Mouse (Mus musculus) thymus, adult 2 months (tissue): ENCODE results near the gene Ganc. TPM values are rescaled to one million over a fixed set of nuclear protein-coding genes. Genes with fewer than 3 reads are reported as not detected.
A peak's percentile ranks its signal among the peaks of the same experiment; 100 is the strongest.

Experiments
- DNase-seq: peaks from one replicate; pipeline ENCODE4 v3.0.0; 2021
- H3K27ac ChIP-seq: fragments of 200-500 bp; 2 replicates; pipeline ENCODE4 v1.5.1; 2012; ENCODE audit warnings: low read length, control low read depth; ENCODE audit not compliant: control insufficient read depth, insufficient read depth
- H3K27me3 ChIP-seq: fragments of 200-500 bp; 2 replicates; pipeline ENCODE4 v1.6.1; 2012; ENCODE audit warnings: mild to moderate bottlenecking, low read length, moderate library complexity, mixed read lengths; ENCODE audit not compliant: control insufficient read depth, insufficient read depth
- H3K36me3 ChIP-seq: fragments of 200-500 bp; 2 replicates; pipeline ENCODE4 v1.6.1; 2012; ENCODE audit warnings: mild to moderate bottlenecking, low read length, moderate library complexity; ENCODE audit not compliant: control insufficient read depth, insufficient read depth
- H3K4me1 ChIP-seq: fragments of 200-500 bp; replicated peaks from 2 replicates; pipeline ENCODE4 v1.6.1; 2012; ENCODE audit warnings: low read length; ENCODE audit not compliant: control insufficient read depth, insufficient read depth
- H3K4me3 ChIP-seq: fragments of 200-500 bp; 2 replicates; pipeline ENCODE4 v1.5.1; 2012; ENCODE audit warnings: mild to moderate bottlenecking, low read length, control low read depth, moderate library complexity; ENCODE audit not compliant: control insufficient read depth, insufficient read depth
- CTCF ChIP-seq: fragments of 200-500 bp; IDR thresholded peaks from 2 replicates; pipeline ENCODE4 v1.5.1; 2012; ENCODE audit warnings: mild to moderate bottlenecking, control low read depth, low read length, moderate library complexity, borderline replicate concordance; ENCODE audit not compliant: control insufficient read depth, poor library complexity, insufficient read depth; ENCODE audit errors: extremely low read depth
- POLR2A ChIP-seq: fragments of 200-500 bp; IDR thresholded peaks from 2 replicates; pipeline ENCODE4 v1.6.1; 2012; ENCODE audit warnings: mild to moderate bottlenecking, low read length, control low read depth, moderate library complexity; ENCODE audit not compliant: control insufficient read depth, poor library complexity, insufficient read depth; ENCODE audit errors: extremely low read depth
- WGBS: fragments of 180-500 bp; shearing (Covaris S2); methylation state at CpG from one replicate; pipeline ENCODE4 v1.1.7; 2018; 5-methylcytosine and 5-hydroxymethylcytosine counted together
- polyA plus RNA-seq: library from polyadenylated mRNA; depleted of rRNA; stranded (reverse); fragments of >200 nt; gene quantifications from 2 replicates; pipeline ENCODE4 v1.2.3, GENCODE M21; 2012

The Ganc gene
- polyA plus RNA-seq, 1 experiment = 17.4 TPM

DNA sequence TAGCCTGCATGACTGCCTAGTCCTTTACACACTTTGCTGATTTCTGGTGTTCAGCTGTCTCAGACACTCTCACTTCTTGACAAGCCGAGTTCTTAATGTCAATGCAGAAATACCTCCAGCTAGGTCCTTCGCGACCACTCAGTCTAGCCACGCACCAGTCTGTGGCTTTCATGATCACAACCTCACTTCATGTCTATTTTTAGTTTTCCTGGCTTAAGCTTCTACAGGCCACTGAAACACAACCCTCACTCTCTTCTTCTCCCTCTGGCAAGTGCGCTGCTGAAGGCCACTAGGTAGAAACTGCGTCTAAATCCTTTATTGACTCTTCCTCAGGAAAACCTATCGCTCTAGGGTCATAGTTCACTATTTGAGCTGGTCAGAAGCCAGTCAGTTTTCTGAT lies 59.6 kb downstream of the Ganc start:
- Histone ChIP-seq H3K36me3 (peaks cover 4% of the 10 kb centered on the region), H3K4me1 (peaks cover 4% of the 10 kb centered on the region), H3K27ac (no peak overlapping the region), H3K4me3 (no peak overlapping the region), H3K27me3 (no peaks in the 10 kb centered on the region)
- WGBS = 66% methylated on average over 7 of the region's 7 CpGs
- TF ChIP-seq CTCF = no peak
- no peak for TF ChIP-seq POLR2A
- no peak for DNase-seq

DNA sequence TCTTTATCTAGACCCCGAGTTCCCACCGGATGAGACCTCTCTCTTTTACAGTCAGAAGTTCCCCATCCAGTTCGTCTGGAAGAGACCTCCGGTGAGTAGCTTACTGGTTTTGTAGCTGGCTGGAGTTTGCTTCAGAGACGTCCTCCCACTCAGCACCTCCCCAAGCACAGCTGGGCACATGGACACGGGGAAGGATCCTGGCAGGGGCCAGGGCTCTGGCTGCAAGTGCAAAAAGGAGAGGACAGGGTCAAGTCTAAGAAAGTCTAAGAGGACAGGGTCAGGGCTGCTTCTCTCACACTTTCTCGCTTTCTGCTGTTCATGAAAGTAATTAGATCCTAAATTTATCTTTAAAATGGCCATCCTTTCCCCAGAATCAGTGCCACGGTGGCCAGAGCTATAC lies 60.4 kb downstream of the Ganc start:
- peaks cover 9% of the 10 kb centered on the region for H3K4me1 ChIP-seq
- 95% methylated on average over 8 of the region's 8 CpGs for WGBS
- DNase-seq = no peak

DNA sequence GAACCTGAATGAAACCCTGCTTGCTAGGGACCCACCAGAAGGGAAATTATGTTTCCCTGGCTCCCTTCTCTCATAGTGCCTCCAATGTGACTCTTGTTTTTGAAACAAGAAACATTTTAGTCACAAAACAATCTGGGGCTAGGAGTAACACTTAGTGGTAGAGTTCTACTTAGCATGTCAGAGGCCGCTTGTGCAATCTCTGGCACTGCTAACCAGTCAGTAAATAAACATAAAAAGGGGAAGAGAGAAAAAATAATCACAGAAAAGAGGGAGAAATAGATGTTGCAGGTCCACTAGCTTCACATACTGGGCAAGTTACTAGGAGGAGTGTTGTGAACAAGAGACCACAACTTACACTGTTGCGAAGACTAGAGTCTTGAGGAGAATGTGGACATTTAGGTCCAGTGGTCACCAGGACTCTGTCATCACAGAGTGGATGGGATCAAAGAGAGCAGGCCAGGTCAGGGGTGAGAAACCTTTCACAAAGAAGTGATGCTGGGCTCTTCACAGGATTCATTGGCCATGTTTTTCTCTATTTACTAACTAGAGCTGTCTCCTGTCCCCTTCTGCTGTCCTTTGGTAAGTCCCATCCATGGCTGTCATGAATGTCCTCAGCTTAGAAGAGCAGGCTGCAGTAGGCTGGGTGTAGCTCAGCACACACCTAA lies 61.2 kb downstream of the Ganc start:
- Histone ChIP-seq H3K27ac (no peak overlapping the region), H3K4me3 (no peak overlapping the region), H3K36me3 (peaks cover 4% of the 10 kb centered on the region), H3K27me3 (no peaks in the 10 kb centered on the region), H3K4me1 (peaks cover 11% of the 10 kb centered on the region)
- WGBS = 100% methylated on average over 2 of the region's 2 CpGs
- TF ChIP-seq POLR2A (no peak), CTCF (no peak)
- DNase-seq = no peak

More for the DNA sequence above, 60.4 kb downstream of the Ganc start:
- H3K27me3 ChIP-seq = no peaks in the 10 kb centered on the region
- no peak overlapping the region for H3K4me3 ChIP-seq
- H3K27ac ChIP-seq = no peak overlapping the region
- peaks cover 4% of the 10 kb centered on the region for H3K36me3 ChIP-seq
- TF ChIP-seq POLR2A (no peak), CTCF (no peak)

DNA sequence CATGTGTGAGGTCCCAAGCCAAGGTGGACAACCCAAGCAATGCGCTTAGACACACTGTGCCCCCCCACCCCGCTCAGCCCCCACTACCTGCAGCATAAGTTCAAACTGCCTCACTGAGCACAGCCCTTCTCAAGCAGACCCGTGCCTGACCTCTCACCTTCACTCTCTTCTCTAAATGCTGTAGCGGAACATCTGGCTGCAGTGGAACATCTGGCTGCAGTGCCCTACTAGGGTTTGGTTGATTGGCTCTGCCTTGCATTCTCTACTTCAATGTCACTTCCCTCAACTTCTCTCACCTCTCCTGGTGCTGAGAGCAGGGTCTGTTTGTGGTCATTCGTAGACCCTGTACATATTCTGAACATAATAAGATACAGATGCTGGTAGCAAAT lies 61.7 kb downstream of the Ganc start:
- WGBS = 94% methylated on average over 5 of the region's 5 CpGs
- no peak for TF ChIP-seq CTCF
- no peak for TF ChIP-seq POLR2A
- no peaks in the 10 kb centered on the region for H3K27me3 ChIP-seq
- peaks cover 14% of the 10 kb centered on the region for H3K4me1 ChIP-seq
- no peak for DNase-seq
- H3K27ac ChIP-seq = no peak overlapping the region
- no peak overlapping the region for H3K4me3 ChIP-seq
- H3K36me3 ChIP-seq = no peaks in the 10 kb centered on the region; the same call in 1 of the 2 replicates

DNA sequence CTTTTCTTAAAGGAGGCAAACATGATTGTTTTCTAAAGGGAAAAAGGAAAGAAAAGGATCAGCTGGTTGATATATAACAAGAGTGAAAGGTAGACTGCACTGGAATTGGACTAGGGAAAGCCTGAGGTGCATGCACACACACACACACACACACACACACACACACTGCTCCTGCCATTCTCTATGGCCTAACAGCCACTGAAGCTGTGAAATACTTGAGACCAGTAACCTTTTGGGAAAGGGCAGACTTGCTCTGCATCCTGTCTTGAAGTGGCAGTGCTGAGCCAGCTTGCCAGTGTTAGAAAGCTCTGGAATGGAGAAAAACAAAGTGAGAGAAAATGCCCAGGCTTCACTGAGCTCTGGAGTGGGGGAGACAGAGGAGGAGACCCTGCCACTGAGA lies 64.3 kb downstream of the Ganc start:
- H3K4me1 ChIP-seq = peaks cover 18% of the 10 kb centered on the region
- H3K4me3 ChIP-seq = no peak overlapping the region
- H3K27ac ChIP-seq = no peak overlapping the region
- no peaks in the 10 kb centered on the region for H3K36me3 ChIP-seq
- DNase-seq = no peak
- TF ChIP-seq CTCF (no peak), POLR2A (no peak)
- no peaks in the 10 kb centered on the region for H3K27me3 ChIP-seq

DNA sequence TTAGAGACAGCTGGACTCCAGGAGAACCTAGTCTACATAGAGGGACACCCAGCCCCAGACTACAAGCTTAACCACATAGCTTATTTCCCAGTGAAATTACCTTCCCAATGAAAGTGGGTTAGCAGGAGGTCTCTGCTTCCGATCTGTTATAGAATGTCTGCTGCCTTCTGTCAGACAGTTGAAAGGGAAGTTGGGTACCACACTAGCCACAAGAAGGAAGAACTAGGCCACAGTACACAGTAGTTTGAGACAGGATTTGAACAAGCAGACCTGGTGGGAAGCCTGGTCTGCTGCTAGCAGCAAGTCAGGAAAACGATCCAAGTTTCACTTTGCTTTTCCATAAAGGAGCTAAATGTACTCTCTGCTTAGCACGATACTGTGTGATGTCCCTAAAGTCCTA lies 65.5 kb downstream of the Ganc start:
- H3K27me3 ChIP-seq = no peaks in the 10 kb centered on the region
- DNase-seq = peak; percentile 55
- no peaks in the 10 kb centered on the region for H3K36me3 ChIP-seq
- 8% methylated on average over 3 of the region's 3 CpGs for WGBS
- TF ChIP-seq CTCF = no peak
- no peak for TF ChIP-seq POLR2A
- H3K4me3 ChIP-seq = no peak overlapping the region
- H3K4me1 ChIP-seq = peaks cover 18% of the 10 kb centered on the region
- no peak overlapping the region for H3K27ac ChIP-seq

DNA sequence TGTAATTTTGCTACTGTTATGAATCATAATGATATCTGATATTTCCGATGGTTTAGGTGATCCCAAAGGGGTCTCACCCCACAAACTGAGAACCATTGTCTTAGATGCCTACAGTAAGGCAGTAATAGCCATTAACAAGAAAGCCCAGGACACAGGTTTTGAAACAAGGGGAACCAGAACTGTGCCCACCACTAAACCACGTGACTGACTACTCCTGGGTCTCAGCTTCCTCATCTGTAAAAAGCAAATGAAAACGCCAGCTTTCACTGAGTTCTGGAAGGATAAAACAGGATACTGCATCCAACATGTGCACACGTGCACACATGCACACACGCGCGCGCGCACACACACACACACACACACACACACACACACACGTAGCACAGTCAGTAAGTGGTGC lies 66.0 kb downstream of the Ganc start:
- Histone ChIP-seq H3K27ac (no peak overlapping the region), H3K27me3 (no peaks in the 10 kb centered on the region), H3K4me1 (peaks cover 18% of the 10 kb centered on the region), H3K4me3 (no peak overlapping the region), H3K36me3 (no peaks in the 10 kb centered on the region)
- TF ChIP-seq CTCF = no peak
- no peak for TF ChIP-seq POLR2A
- WGBS = 60% methylated on average over 10 of the region's 10 CpGs
- no peak for DNase-seq
